Mouse (Mus musculus) hindbrain, postnatal 0 days (tissue): ENCODE results near the gene Esf1. TPM values are rescaled to one million over a fixed set of nuclear protein-coding genes. Genes with fewer than 3 reads are reported as not detected.

Experiments
- ATAC-seq: fragments of 200-750 bp; cut with Nextera tagmentation; 2 replicates; pipeline ENCODE4 v1.8.0; 2017; ENCODE audit warnings: mild to moderate bottlenecking, moderate TSS enrichment, moderate library complexity
- DNase-seq: peaks from one replicate; pipeline ENCODE4 v3.0.0-alpha.2; 2015; ENCODE audit warnings: low spot score
- H3K27ac ChIP-seq: fragments of 300-500 bp; sonication (generic); 2 replicates; pipeline ENCODE4 v1.5.1; 2014; ENCODE audit warnings: mild to moderate bottlenecking
- H3K27me3 ChIP-seq: fragments of 300-500 bp; sonication (generic); 2 replicates; pipeline ENCODE4 v1.6.1; 2014; ENCODE audit warnings: low read length, mixed read lengths; ENCODE audit not compliant: insufficient read depth
- H3K36me3 ChIP-seq: fragments of 300-500 bp; sonication (generic); 2 replicates; pipeline ENCODE4 v1.6.1; 2014; ENCODE audit warnings: low read length, mixed read lengths; ENCODE audit not compliant: insufficient read depth
- H3K4me1 ChIP-seq: fragments of 300-500 bp; sonication (generic); 2 replicates; pipeline ENCODE4 v1.6.1; 2014; ENCODE audit warnings: antibody characterized with exemption, low read length, mixed read lengths; ENCODE audit not compliant: insufficient read depth
- H3K4me2 ChIP-seq: fragments of 300-500 bp; sonication (generic); 2 replicates; pipeline ENCODE4 v1.6.1; 2014; ENCODE audit warnings: low read depth, mild to moderate bottlenecking, low read length, moderate library complexity, mixed read lengths
- H3K4me3 ChIP-seq: fragments of 300-500 bp; sonication (generic); 2 replicates; pipeline ENCODE4 v1.5.1; 2014; ENCODE audit warnings: low read length
- H3K9ac ChIP-seq: fragments of 300-500 bp; sonication (generic); replicated peaks from 2 replicates; pipeline ENCODE4 v1.6.1; 2014; ENCODE audit warnings: mild to moderate bottlenecking, low read length, moderate library complexity, mixed read lengths
- H3K9me3 ChIP-seq: fragments of 300-500 bp; sonication (generic); 2 replicates; pipeline ENCODE4 v1.6.1; 2016; ENCODE audit warnings: low read length, mixed read lengths
- CTCF ChIP-seq: IDR thresholded peaks from 2 replicates; pipeline ENCODE4 v1.5.1; 2016; ENCODE audit warnings: antibody characterized with exemption, control low read depth, low read depth
- WGBS: fragments of 180-500 bp; shearing (Covaris S2); extraction: QIAGEN DNeasy Blood & Tissue Kit; methylation state at CpG from one replicate; pipeline ENCODE4 v1.1.7; 2014; 5-methylcytosine and 5-hydroxymethylcytosine counted together
- polyA plus RNA-seq: library from polyadenylated mRNA; unstranded; fragments of >200 nt; fragmentation: Nextera tagmentation; extraction: Ambion mirVana; gene quantifications from 2 replicates; pipeline ENCODE4 v1.2.1, GENCODE M21; 2015
- total RNA-seq: library from RNA; depleted of rRNA; stranded (reverse); fragments of >200 nt; gene quantifications from 2 replicates; pipeline ENCODE4 v1.2.3, GENCODE M21; 2014; rRNA removed

Esf1 gene
- total and polyA plus RNA-seq, 2 experiments from 2014 or later, result 10.8 to 16.1 TPM

DNA sequence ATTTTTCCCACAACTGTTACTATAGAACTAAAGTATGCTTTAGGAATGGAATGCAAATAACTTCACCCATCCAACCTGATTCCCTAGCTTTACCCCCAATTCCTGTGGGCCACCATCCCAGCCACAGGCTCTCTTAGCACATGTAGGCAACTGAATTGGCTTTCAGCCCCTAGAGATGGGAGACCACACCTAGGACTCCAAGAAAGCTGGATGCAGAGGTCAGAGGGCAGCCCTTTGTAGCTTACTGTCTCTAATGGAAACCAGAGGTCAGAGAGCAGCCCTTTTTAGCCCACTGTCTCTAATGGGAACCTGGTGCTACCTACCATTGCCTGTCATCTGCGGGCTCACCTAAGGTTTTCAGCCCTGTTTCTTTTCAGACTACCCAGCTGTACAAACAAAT, 92.9 kb downstream of the Esf1 start:
- H3K9me3 ChIP-seq, result no peaks in the 10 kb centered on the region
- H3K4me2 ChIP-seq, result no peak overlapping the region
- H3K4me3 ChIP-seq, result no peak overlapping the region
- no peak for DNase-seq
- H3K36me3 ChIP-seq, result no peaks in the 10 kb centered on the region
- no peaks in the 10 kb centered on the region for H3K27me3 ChIP-seq
- no peak for TF ChIP-seq CTCF
- ATAC-seq, result no peak
- WGBS, result 28% methylated on average over 1 of the region's 1 CpGs
- H3K4me1 ChIP-seq, result no peaks in the 10 kb centered on the region
- H3K9ac ChIP-seq, result no peak overlapping the region
- H3K27ac ChIP-seq, result no peak overlapping the region

DNA sequence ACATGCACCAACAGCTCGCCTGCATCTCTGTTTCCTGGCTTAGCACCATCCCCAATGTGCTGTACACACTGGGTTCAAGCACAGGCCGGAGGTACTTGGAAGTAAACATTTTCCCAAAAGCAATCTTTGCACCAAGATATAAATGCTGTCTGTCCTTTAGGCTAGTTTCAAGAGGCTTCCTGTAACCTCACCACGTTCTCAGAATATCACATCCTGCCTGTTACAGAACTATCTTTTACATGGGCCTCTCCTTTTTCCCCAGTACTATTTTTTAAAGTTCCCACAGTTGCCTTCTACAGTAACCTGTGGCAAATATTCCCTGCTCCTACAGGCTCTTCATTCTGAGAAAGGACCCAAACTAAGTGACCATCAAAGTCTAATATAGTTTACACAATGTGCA, 95.2 kb downstream of the Esf1 start:
- Histone ChIP-seq H3K4me3 (no peak overlapping the region), H3K9ac (no peak overlapping the region), H3K36me3 (no peaks in the 10 kb centered on the region), H3K4me2 (no peak overlapping the region), H3K27me3 (no peaks in the 10 kb centered on the region), H3K27ac (no peak overlapping the region), H3K9me3 (no peaks in the 10 kb centered on the region), H3K4me1 (no peaks in the 10 kb centered on the region)
- no peak for TF ChIP-seq CTCF
- 81% methylated on average over 3 of the region's 3 CpGs for WGBS
- DNase-seq (no peak), ATAC-seq (no peak)

Other genes starting within 250 kb of the Esf1 start
- 12.5 and 16.2 TPM in 2 replicates for gene Tasp1, start 103.8 kb downstream of the Esf1 start, total RNA-seq
- 21.6 and 22.8 TPM in 2 replicates for gene Tasp1, start 103.8 kb downstream of the Esf1 start, polyA plus RNA-seq
- gene Gm17374, start 18.5 kb downstream of the Esf1 start, total RNA-seq, result not detected in 2 replicates
- not detected in 2 replicates for gene Gm17374, start 18.5 kb downstream of the Esf1 start, polyA plus RNA-seq
- 30.7 and 39.2 TPM in 2 replicates for gene Ndufaf5, start 85 bp upstream of the Esf1 start, total RNA-seq
- 65.3 and 66.2 TPM in 2 replicates for gene Ndufaf5, start 85 bp upstream of the Esf1 start, polyA plus RNA-seq
- not detected in 2 replicates for gene Sel1l2, start 219.1 kb upstream of the Esf1 start, total RNA-seq
- gene Sel1l2, start 219.1 kb upstream of the Esf1 start, polyA plus RNA-seq, result not detected in 2 replicates
- gene Macrod2, start 224.7 kb upstream of the Esf1 start, total RNA-seq, result 16.6 and 18.3 TPM in 2 replicates
- gene Macrod2, start 224.7 kb upstream of the Esf1 start, polyA plus RNA-seq, result 60.0 and 60.1 TPM in 2 replicates